Mouse (Mus musculus) C2C12 (cell line): ENCODE measurements at regions not wholly inside any gene's neighbourhood (a gene's known extent, or its start where the extent isn't known, plus 50 kb on each side); places are given as distances from the start of the nearest gene placed in this dataset.

Source experiments
- CTCF ChIP-seq: IDR thresholded peaks from one replicate; pipeline ENCODE4 v1.5.1; 2011; ENCODE audit not compliant: control insufficient read depth, insufficient read depth, insufficient read length
- MYOD1 ChIP-seq: IDR thresholded peaks from one replicate; pipeline ENCODE4 v1.6.1; 2011; ENCODE audit warnings: low read depth; ENCODE audit not compliant: control insufficient read depth, insufficient read length
- USF1 ChIP-seq: IDR thresholded peaks from one replicate; pipeline ENCODE4 v1.6.1; 2011; ENCODE audit warnings: low read depth, mild to moderate bottlenecking, control low read depth, moderate library complexity

DNA sequence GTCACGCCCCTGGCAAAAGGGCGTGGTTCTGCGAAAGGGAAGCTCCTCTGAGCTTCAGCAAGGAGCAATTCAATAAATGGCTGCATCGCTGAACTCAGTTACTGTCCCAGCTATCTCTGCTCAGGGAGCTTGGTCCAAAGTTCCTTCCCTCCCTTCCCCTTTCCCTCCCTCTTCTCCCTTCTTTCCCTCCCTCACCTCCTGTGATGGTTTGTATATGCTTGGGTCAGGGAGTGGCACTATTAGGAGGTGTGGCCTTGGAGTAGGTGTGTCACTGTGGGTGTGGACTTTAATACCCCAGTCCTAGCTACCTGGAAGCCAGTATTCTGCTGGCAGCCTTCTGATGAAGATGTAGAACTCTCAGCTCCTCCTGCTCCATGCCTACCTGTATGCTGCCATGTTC lies 120.5 kb downstream of the Erv3 start:
- TF ChIP-seq USF1 = no peak
- TF ChIP-seq MYOD1 = no peak
- TF ChIP-seq CTCF = no peak
